Mouse (Mus musculus) hindbrain, embryonic 14.5 days (tissue): ENCODE results near the gene Ins2. TPM values are rescaled to one million over a fixed set of nuclear protein-coding genes. Genes with fewer than 3 reads are reported as not detected.

Experiments used
- ATAC-seq: fragments of 200-750 bp; cut with Nextera tagmentation; 2 replicates; pipeline ENCODE4 v1.8.0; 2017; ENCODE audit warnings: moderate number of reproducible peaks, mild to moderate bottlenecking, moderate TSS enrichment, moderate library complexity; ENCODE audit not compliant: low FRiP score
- DNase-seq: peaks from one replicate; pipeline ENCODE4 v3.0.0-alpha.2; 2015; ENCODE audit warnings: low spot score
- H3K27ac ChIP-seq: fragments of 300-500 bp; sonication (generic); 2 replicates; pipeline ENCODE4 v1.5.1; 2014; ENCODE audit warnings: mild to moderate bottlenecking, moderate library complexity
- H3K27me3 ChIP-seq: fragments of 300-500 bp; sonication (generic); 2 replicates; pipeline ENCODE4 v1.6.1; 2014; ENCODE audit warnings: mild to moderate bottlenecking, low read length, mixed read lengths; ENCODE audit not compliant: control insufficient read depth, insufficient read depth
- H3K36me3 ChIP-seq: fragments of 300-500 bp; sonication (generic); replicated peaks from 2 replicates; pipeline ENCODE4 v1.6.1; 2014; ENCODE audit not compliant: control insufficient read depth, insufficient read depth
- H3K4me1 ChIP-seq: fragments of 300-500 bp; sonication (generic); replicated peaks from 2 replicates; pipeline ENCODE4 v1.6.1; 2014; ENCODE audit warnings: antibody characterized with exemption, low read length, mixed read lengths; ENCODE audit not compliant: control insufficient read depth, insufficient read depth
- H3K4me2 ChIP-seq: fragments of 300-500 bp; sonication (generic); replicated peaks from 2 replicates; pipeline ENCODE4 v1.6.1; 2014; ENCODE audit warnings: mild to moderate bottlenecking, moderate library complexity
- H3K4me3 ChIP-seq: fragments of 300-500 bp; sonication (generic); replicated peaks from 2 replicates; pipeline ENCODE4 v1.5.1; 2014; ENCODE audit warnings: mild to moderate bottlenecking, low read length
- H3K9ac ChIP-seq: fragments of 300-500 bp; sonication (generic); 2 replicates; pipeline ENCODE4 v1.6.1; 2014
- H3K9me3 ChIP-seq: fragments of 300-500 bp; sonication (generic); 2 replicates; pipeline ENCODE4 v1.6.1; 2016; ENCODE audit warnings: low read length; ENCODE audit not compliant: control insufficient read depth
- WGBS: fragments of 180-500 bp; shearing (Covaris S2); extraction: QIAGEN DNeasy Blood & Tissue Kit; methylation state at CpG from one replicate; pipeline ENCODE4 v1.1.7; 2014; 5-methylcytosine and 5-hydroxymethylcytosine counted together
- polyA plus RNA-seq: library from polyadenylated mRNA; unstranded; fragments of >200 nt; fragmentation: Nextera tagmentation; extraction: Ambion mirVana; gene quantifications from 2 replicates; pipeline ENCODE4 v1.2.1, GENCODE M21; 2014

The Ins2 gene
- polyA plus RNA-seq, 1 experiment from 2014 or later: 4.0 TPM

- H3K27me3 ChIP-seq: peaks cover 56% of the 10 kb centered on the region
- H3K4me3 ChIP-seq: no peak within 1 kb of the TSS
- H3K27ac ChIP-seq: no peak within 1 kb of the TSS
Measured at GRCm38 (mm10) chr7:142666659-142667058, 76.5 kb downstream of the Ins2 start, which contains the start of gene Igf2. Gene Igf2, minus strand, starts transcription at chr7:142666816.

GRCm38 (mm10) chr7:142666109-142666508 lies 77.1 kb downstream of the Ins2 start:
- Histone ChIP-seq H3K9ac (no peak overlapping the region), H3K4me2 (no peak overlapping the region), H3K27ac (no peak overlapping the region), H3K4me1 (no peaks in the 10 kb centered on the region), H3K9me3 (peaks cover 8% of the 10 kb centered on the region; the same call in 1 of the 2 replicates), H3K4me3 (no peak overlapping the region), H3K36me3 (no peaks in the 10 kb centered on the region), H3K27me3 (peaks cover 61% of the 10 kb centered on the region)
- 63% methylated on average over 4 of the region's 4 CpGs for WGBS
- DNase-seq (no peak), ATAC-seq (no peak)

More at GRCm38 (mm10) chr7:142666659-142667058, 76.5 kb downstream of the Ins2 start, which contains the start of gene Igf2:
- DNase-seq (no peak), ATAC-seq (no peak)
- Histone ChIP-seq H3K9me3 (peaks cover 8% of the 10 kb centered on the region; the same call in 1 of the 2 replicates), H3K36me3 (no peaks in the 10 kb centered on the region), H3K9ac (no peak within 1 kb of the TSS), H3K4me2 (no peak within 1 kb of the TSS), H3K4me1 (no peaks in the 10 kb centered on the region)
- WGBS: 44% methylated on average over 2 of the region's 2 CpGs

- ATAC-seq (no peak), DNase-seq (no peak)
- H3K36me3 ChIP-seq: no peaks in the 10 kb centered on the region
- no peak overlapping the region for H3K4me3 ChIP-seq
- H3K27me3 ChIP-seq: peaks cover 69% of the 10 kb centered on the region
- H3K27ac ChIP-seq: no peak overlapping the region
- no peak overlapping the region for H3K4me2 ChIP-seq
- H3K9me3 ChIP-seq: peaks cover 7% of the 10 kb centered on the region; the same call in 1 of the 2 replicates
- 49% methylated on average over 5 of the region's 5 CpGs for WGBS
- no peaks in the 10 kb centered on the region for H3K4me1 ChIP-seq
- no peak overlapping the region for H3K9ac ChIP-seq
Measured at GRCm38 (mm10) chr7:142665364-142665763, 77.8 kb downstream of the Ins2 start.

- ATAC-seq: no peak
Measured at GRCm38 (mm10) chr7:142664465-142665029, 78.6 kb downstream of the Ins2 start.

GRCm38 (mm10) chr7:142663931-142664421 lies 79.2 kb downstream of the Ins2 start:
- ATAC-seq (no peak), DNase-seq (no peak)
- Histone ChIP-seq H3K4me3 (peak overlapping the region; percentile 12; the same call in 1 of the 2 replicates), H3K9ac (no peak overlapping the region), H3K27me3 (peaks cover 81% of the 10 kb centered on the region), H3K4me2 (peak overlapping the region; percentile 12), H3K9me3 (no peaks in the 10 kb centered on the region), H3K27ac (no peak overlapping the region), H3K36me3 (no peaks in the 10 kb centered on the region), H3K4me1 (0 out of 2 replicates have a peak, but pooled peaks cover 5% of the 10 kb centered on the region)
- WGBS: 1% methylated on average over 50 of the region's 53 CpGs

More at GRCm38 (mm10) chr7:142664465-142665029, 78.6 kb downstream of the Ins2 start:
- H3K4me2 ChIP-seq: no peak overlapping the region; the same call in 1 of the 2 replicates
- H3K4me3 ChIP-seq: no peak overlapping the region
- no peak for DNase-seq
- H3K36me3 ChIP-seq: no peaks in the 10 kb centered on the region
- H3K27ac ChIP-seq: no peak overlapping the region
- 2% methylated on average over 9 of the region's 9 CpGs for WGBS
- H3K4me1 ChIP-seq: 0 out of 2 replicates have a peak, but pooled peaks cover 2% of the 10 kb centered on the region
- peaks cover 77% of the 10 kb centered on the region for H3K27me3 ChIP-seq
- H3K9me3 ChIP-seq: no peaks in the 10 kb centered on the region
- H3K9ac ChIP-seq: no peak overlapping the region

GRCm38 (mm10) chr7:142663151-142663550 lies 80.0 kb downstream of the Ins2 start:
- H3K36me3 ChIP-seq: no peaks in the 10 kb centered on the region
- H3K27me3 ChIP-seq: peaks cover 89% of the 10 kb centered on the region
- H3K4me2 ChIP-seq: no peak overlapping the region
- no peak overlapping the region for H3K4me3 ChIP-seq
- 9% methylated on average over 5 of the region's 5 CpGs for WGBS
- no peak overlapping the region for H3K9ac ChIP-seq
- H3K9me3 ChIP-seq: no peaks in the 10 kb centered on the region
- H3K27ac ChIP-seq: no peak overlapping the region
- ATAC-seq (no peak), DNase-seq (no peak)
- peaks cover 5% of the 10 kb centered on the region; the same call in 1 of the 2 replicates for H3K4me1 ChIP-seq

GRCm38 (mm10) chr7:142661811-142662210 lies 81.4 kb downstream of the Ins2 start:
- H3K4me3 ChIP-seq: no peak overlapping the region
- H3K4me1 ChIP-seq: peaks cover 5% of the 10 kb centered on the region; the same call in 1 of the 2 replicates
- ATAC-seq (no peak), DNase-seq (no peak)
- no peaks in the 10 kb centered on the region for H3K36me3 ChIP-seq
- no peak overlapping the region for H3K9ac ChIP-seq
- H3K4me2 ChIP-seq: no peak overlapping the region
- no peaks in the 10 kb centered on the region for H3K9me3 ChIP-seq
- H3K27ac ChIP-seq: no peak overlapping the region
- H3K27me3 ChIP-seq: peaks cover 98% of the 10 kb centered on the region

GRCm38 (mm10) chr7:142661046-142661445 lies 82.1 kb downstream of the Ins2 start:
- Histone ChIP-seq H3K9me3 (no peaks in the 10 kb centered on the region), H3K27ac (no peak overlapping the region), H3K4me3 (peak overlapping the region; percentile 23), H3K4me2 (peak overlapping the region; percentile 43), H3K36me3 (no peaks in the 10 kb centered on the region), H3K9ac (0 out of 2 replicates have a peak overlapping the region, but pooled peaks have one; percentile 21), H3K27me3 (peaks cover 98% of the 10 kb centered on the region), H3K4me1 (peaks cover 5% of the 10 kb centered on the region; the same call in 1 of the 2 replicates)
- no peak for ATAC-seq
- 2% methylated on average over 25 of the region's 25 CpGs for WGBS
- DNase-seq: no peak

- peak overlapping the region; percentile 23 for H3K4me3 ChIP-seq
- H3K36me3 ChIP-seq: no peaks in the 10 kb centered on the region
- peak overlapping the region; percentile 43 for H3K4me2 ChIP-seq
- DNase-seq (no peak), ATAC-seq (no peak)
- peaks cover 98% of the 10 kb centered on the region for H3K27me3 ChIP-seq
- WGBS: 0% methylated on average over 29 of the region's 29 CpGs
- 0 out of 2 replicates have a peak overlapping the region, but pooled peaks have one; percentile 21 for H3K9ac ChIP-seq
- no peak overlapping the region for H3K27ac ChIP-seq
- H3K9me3 ChIP-seq: no peaks in the 10 kb centered on the region
- peaks cover 5% of the 10 kb centered on the region; the same call in 1 of the 2 replicates for H3K4me1 ChIP-seq
Measured at GRCm38 (mm10) chr7:142660651-142660945, 82.6 kb downstream of the Ins2 start.
